ENCODE assay signal across 10 mouse cellular contexts in genomic region chr7:120098403-120098802, GRCm38 (mm10). TPM values are rescaled to one million over a fixed set of nuclear protein-coding genes. Genes with fewer than 3 reads are reported as not detected.
DNase-seq lines count a peak whose midpoint lies in the region; ATAC-seq and TF ChIP-seq lines count a peak whose summit lies in the region.
"Had no signal": no experiment of that assay in that cellular context is flagged by ENCODE, and none has a peak within 500 bp of the region (broad histone marks: within the 10 kb centered on the region; RNA-seq: fewer than 3 reads in every experiment).

No protein-coding gene starts in this region.

- no peak for TF ChIP-seq POLR2A in brain, embryonic 14.5 days (IDR thresholded peaks at IDR 0.05; ENCODE audit: borderline replicate concordance, extremely low read depth, insufficient read depth, insufficient read length, poor library complexity, severe bottlenecking)

- no peak overlapping the region for H3K4me3 ChIP-seq in neural tube, embryonic 15.5 days (replicated peaks)
- no peak overlapping the region for H3K4me3 ChIP-seq in forebrain, postnatal 0 days (ENCODE audit: low read depth, low read length)
- H3K4me3 ChIP-seq in kidney, embryonic 16.5 days (ENCODE audit: low read length), result no peak overlapping the region
- no peak overlapping the region for H3K4me3 ChIP-seq in liver, embryonic 14.5 days (ENCODE audit: insufficient read depth in 1 of 2, low read depth in 2 of 2, low read length in 2 of 2)
- H3K4me3 ChIP-seq: stomach, embryonic 15.5 days had no signal

- no peaks in the 10 kb centered on the region for H3K9me3 ChIP-seq in neural tube, embryonic 15.5 days (replicated peaks)
- no peaks in the 10 kb centered on the region for H3K9me3 ChIP-seq in forebrain, postnatal 0 days (ENCODE audit: low read length)
- H3K9me3 ChIP-seq in kidney, embryonic 16.5 days (ENCODE audit: low read length), result no peaks in the 10 kb centered on the region
- no peaks in the 10 kb centered on the region for H3K9me3 ChIP-seq in liver, embryonic 14.5 days (ENCODE audit: control insufficient read depth, low read length)
- H3K9me3 ChIP-seq: stomach, embryonic 15.5 days had no signal

- no peak overlapping the region for H3K9ac ChIP-seq in neural tube, embryonic 15.5 days (replicated peaks)
- no peak overlapping the region for H3K9ac ChIP-seq in forebrain, postnatal 0 days
- H3K9ac ChIP-seq in kidney, embryonic 16.5 days (replicated peaks; ENCODE audit: low read length), result no peak overlapping the region
- H3K9ac ChIP-seq in liver, embryonic 14.5 days (replicated peaks), result no peak overlapping the region
- H3K9ac ChIP-seq: stomach, embryonic 15.5 days had no signal

- no peak; the same call in 1 of the 2 replicates for ATAC-seq in neural tube, embryonic 15.5 days (ENCODE audit: low FRiP score)
- peak; percentile 64 for ATAC-seq in forebrain, postnatal 0 days
- ATAC-seq in kidney, embryonic 16.5 days (ENCODE audit: low FRiP score, low TSS enrichment), result 0 out of 2 replicates have a peak, but pooled peaks have one; percentile 44
- ATAC-seq in liver, embryonic 14.5 days (ENCODE audit: insufficient read depth), result peak; percentile 48; the same call in 1 of the 2 replicates
- ATAC-seq in erythroblast, adult 5-6 weeks (replicated peaks; ENCODE audit: low FRiP score, poor library complexity, severe bottlenecking), result no peak

- peak; percentile 76 for DNase-seq in neural tube, embryonic 10.5 days (ENCODE audit: extremely low spot score, low spot score)
- peak; percentile 56 for DNase-seq in brain, embryonic 14.5 days (ENCODE audit: low read depth)
- peak; percentile 65 for DNase-seq in forebrain, postnatal 0 days
- peak; percentile 12 to 40 (median 30) for DNase-seq in liver, embryonic 14.5 days (ENCODE audit: low read depth in 3 of 3, low spot score in 3 of 3)
- peak; percentile 35 to 52 for DNase-seq in right cerebral cortex, adult 2 months (ENCODE audit: low spot score in 2 of 2)

- H3K36me3 ChIP-seq in neural tube, embryonic 15.5 days, result no peaks in the 10 kb centered on the region
- H3K36me3 ChIP-seq in forebrain, postnatal 0 days (ENCODE audit: insufficient read depth), result no peaks in the 10 kb centered on the region
- H3K36me3 ChIP-seq in kidney, embryonic 16.5 days (ENCODE audit: insufficient read depth, low read length), result no peaks in the 10 kb centered on the region
- H3K36me3 ChIP-seq in liver, embryonic 14.5 days (replicated peaks; ENCODE audit: control insufficient read depth, insufficient read depth, low read depth), result no peaks in the 10 kb centered on the region
- H3K36me3 ChIP-seq: stomach, embryonic 15.5 days had no signal

- peak; percentile 69 for TF ChIP-seq CTCF in brain, embryonic 14.5 days (IDR thresholded peaks at IDR 0.05; ENCODE audit: borderline replicate concordance, extremely low read depth, insufficient read depth, insufficient read length)
- TF ChIP-seq CTCF in forebrain, postnatal 0 days (IDR thresholded peaks at IDR 0.05; ENCODE audit: low read depth), result peak; percentile 77
- TF ChIP-seq CTCF in liver, embryonic 14.5 days (IDR thresholded peaks at IDR 0.05; ENCODE audit: low read depth), result peak; percentile 81

- H3K4me2 ChIP-seq in neural tube, embryonic 15.5 days, result no peak overlapping the region
- no peak overlapping the region for H3K4me2 ChIP-seq in forebrain, postnatal 0 days (ENCODE audit: low read depth)
- H3K4me2 ChIP-seq in kidney, embryonic 16.5 days (replicated peaks; ENCODE audit: low read depth, low read length), result no peak overlapping the region; the same call in 1 of the 2 replicates
- no peak overlapping the region for H3K4me2 ChIP-seq in liver, embryonic 14.5 days (ENCODE audit: low read depth)
- H3K4me2 ChIP-seq: stomach, embryonic 15.5 days had no signal

- H3K4me1 ChIP-seq in neural tube, embryonic 15.5 days, result peaks cover 16% of the 10 kb centered on the region
- no peaks in the 10 kb centered on the region for H3K4me1 ChIP-seq in forebrain, postnatal 0 days (ENCODE audit: insufficient read depth)
- H3K4me1 ChIP-seq in kidney, embryonic 16.5 days (ENCODE audit: insufficient read depth, low read length), result peaks cover 6% of the 10 kb centered on the region
- 0 out of 4 replicates have a peak, but pooled peaks cover 0 to 6% of the 10 kb centered on the region in 2 experiments for H3K4me1 ChIP-seq in liver, embryonic 14.5 days (replicated peaks; ENCODE audit: control insufficient read depth in 2 of 2, insufficient read depth in 2 of 2, low read length in 1 of 2)

- no peaks in the 10 kb centered on the region for H3K27me3 ChIP-seq in neural tube, embryonic 15.5 days (replicated peaks)
- peaks cover 9% of the 10 kb centered on the region; the same call in 1 of the 2 replicates for H3K27me3 ChIP-seq in forebrain, postnatal 0 days (ENCODE audit: insufficient read depth, low read length)
- no peaks in the 10 kb centered on the region for H3K27me3 ChIP-seq in kidney, embryonic 16.5 days (ENCODE audit: insufficient read depth, low read length)
- H3K27me3 ChIP-seq in liver, embryonic 14.5 days (ENCODE audit: control insufficient read depth, insufficient read depth, low read length), result no peaks in the 10 kb centered on the region
- H3K27me3 ChIP-seq: stomach, embryonic 15.5 days had no signal

- no peak for TF ChIP-seq EP300 in liver, embryonic 14.5 days (IDR thresholded peaks at IDR 0.05; ENCODE audit: low read depth)

- WGBS in neural tube, embryonic 15.5 days, result 27% methylated on average over 9 of the region's 9 CpGs
- 24% methylated on average over 9 of the region's 9 CpGs for WGBS in forebrain, postnatal 0 days
- 24% methylated on average over 9 of the region's 9 CpGs for WGBS in kidney, embryonic 16.5 days
- 15% methylated on average over 9 of the region's 9 CpGs for WGBS in liver, embryonic 14.5 days (ENCODE audit: insufficient replicate concordance)

- H3K27ac ChIP-seq in neural tube, embryonic 15.5 days (replicated peaks), result no peak overlapping the region
- H3K27ac ChIP-seq in forebrain, postnatal 0 days (ENCODE audit: low read depth, low read length), result no peak overlapping the region
- H3K27ac ChIP-seq in kidney, embryonic 16.5 days (ENCODE audit: low read length), result no peak overlapping the region
- no peak overlapping the region for H3K27ac ChIP-seq in liver, embryonic 14.5 days
- H3K27ac ChIP-seq: stomach, embryonic 15.5 days had no signal

RNA-seq across cellular contexts. Expression of gene Dnah3, which starts 3.3 kb away (rescaled TPM):
- polyA plus RNA-seq in neural tube, embryonic 15.5 days (2015; fragmentation: Nextera tagmentation; extraction: Ambion mirVana), result 0.23 TPM in 1 of 2 replicates, not detected in the other
- 0.10 and 0.15 TPM in 2 replicates for polyA plus RNA-seq in brain, embryonic 14.5 days (2012; rRNA removed)
- 0.81 and 1.5 TPM in 2 replicates for total RNA-seq in forebrain, postnatal 0 days (2014; rRNA removed)
- polyA plus RNA-seq in forebrain, postnatal 0 days (2015; fragmentation: Nextera tagmentation; extraction: Ambion mirVana), result 0.15 and 0.25 TPM in 2 replicates
- not detected in 2 replicates for polyA plus RNA-seq in kidney, embryonic 16.5 days (2015; fragmentation: Nextera tagmentation; extraction: Ambion mirVana)
- not detected in 2 replicates for polyA plus RNA-seq in liver, embryonic 14.5 days (2012; rRNA removed)
- not detected in 2 replicates for polyA plus RNA-seq in liver, embryonic 14.5 days (2014; fragmentation: Nextera tagmentation; extraction: Ambion mirVana)
- not detected in 2 replicates for total RNA-seq in erythroblast, adult 5-6 weeks (2015; ENCODE audit: low replicate concordance)
- total RNA-seq in erythroblast, adult 5-6 weeks (2017; ENCODE audit: low replicate concordance), result not detected in 2 replicates
- total RNA-seq: gastrocnemius, postnatal 4 days had no signal

RNA-seq across cellular contexts. Expression of gene Tmem159, which starts 3.8 kb away (rescaled TPM):
- polyA plus RNA-seq in neural tube, embryonic 15.5 days (2015; fragmentation: Nextera tagmentation; extraction: Ambion mirVana), result 15.2 and 18.3 TPM in 2 replicates
- 4.0 and 6.0 TPM in 2 replicates for polyA plus RNA-seq in brain, embryonic 14.5 days (2012; rRNA removed)
- 12.6 and 14.6 TPM in 2 replicates for total RNA-seq in forebrain, postnatal 0 days (2014; rRNA removed)
- 12.2 and 17.4 TPM in 2 replicates for polyA plus RNA-seq in forebrain, postnatal 0 days (2015; fragmentation: Nextera tagmentation; extraction: Ambion mirVana)
- 34.3 and 40.4 TPM in 2 replicates for polyA plus RNA-seq in kidney, embryonic 16.5 days (2015; fragmentation: Nextera tagmentation; extraction: Ambion mirVana)
- 0.77 and 0.78 TPM in 2 replicates for polyA plus RNA-seq in liver, embryonic 14.5 days (2012; rRNA removed)
- polyA plus RNA-seq in liver, embryonic 14.5 days (2014; fragmentation: Nextera tagmentation; extraction: Ambion mirVana), result 1.7 and 1.9 TPM in 2 replicates
- 0.84 and 1.7 TPM in 2 replicates for total RNA-seq in erythroblast, adult 5-6 weeks (2015; ENCODE audit: low replicate concordance)
- total RNA-seq in erythroblast, adult 5-6 weeks (2017; ENCODE audit: low replicate concordance), result 1.2 TPM in 1 of 2 replicates, not detected in the other

RNA-seq across cellular contexts. Expression of gene Zp2, which starts 46.7 kb away (rescaled TPM):
- polyA plus RNA-seq in neural tube, embryonic 15.5 days (2015; fragmentation: Nextera tagmentation; extraction: Ambion mirVana), result 0.10 TPM in 1 of 2 replicates, not detected in the other
- not detected in 2 replicates for polyA plus RNA-seq in brain, embryonic 14.5 days (2012; rRNA removed)
- 1.5 TPM in 1 of 2 replicates, not detected in the other for total RNA-seq in forebrain, postnatal 0 days (2014; rRNA removed)
- polyA plus RNA-seq in forebrain, postnatal 0 days (2015; fragmentation: Nextera tagmentation; extraction: Ambion mirVana), result 0.08 and 0.19 TPM in 2 replicates
- not detected in 2 replicates for polyA plus RNA-seq in kidney, embryonic 16.5 days (2015; fragmentation: Nextera tagmentation; extraction: Ambion mirVana)
- not detected in 2 replicates for polyA plus RNA-seq in liver, embryonic 14.5 days (2012; rRNA removed)
- polyA plus RNA-seq in liver, embryonic 14.5 days (2014; fragmentation: Nextera tagmentation; extraction: Ambion mirVana), result not detected in 2 replicates
- total RNA-seq in erythroblast, adult 5-6 weeks (2015; ENCODE audit: low replicate concordance), result not detected in 2 replicates
- not detected in 2 replicates for total RNA-seq in erythroblast, adult 5-6 weeks (2017; ENCODE audit: low replicate concordance)
- polyA plus RNA-seq: stomach, embryonic 15.5 days had no signal

Comparison
In these comparisons a context has a peak if more than half of its experiments do, and no peak if none do; other contexts are left out.
1. ATAC-seq: peak in forebrain, postnatal 0 days (single experiment), kidney, embryonic 16.5 days (single experiment) and liver, embryonic 14.5 days (single experiment); none in neural tube, embryonic 15.5 days (single experiment) and erythroblast, adult 5-6 weeks (single experiment).
2. Peak in every context shown above with its lines, with median percentiles within 50 percentile points of each other: DNase-seq and CTCF ChIP-seq.